Mouse (Mus musculus) heart, postnatal 10 days (tissue): Measurements from ENCODE around the gene Poln. TPM values are rescaled to one million over a fixed set of nuclear protein-coding genes. Genes with fewer than 3 reads are reported as not detected.

Experiments
- DNase-seq, 2 experiments: peaks; one replicate each; pipeline ENCODE4 v3.0.0; 2021
- intact Hi-C: fragments of 180-260 bp; cut with DNase I; formaldehyde crosslinking; loops from one replicate; pipeline ENCODE4 v1.15.1; 2025
- total RNA-seq, 2 experiments: library from RNA; stranded (reverse); gene quantifications; 2 replicates each; pipeline ENCODE4 v1.2.3; 2021

Poln gene
- total RNA-seq, 2 experiments from 2014 or later = 2.1 to 5.4 TPM

GRCm38 (mm10) chr5:34187601-34188316, 18.5 kb upstream of the Poln start, which contains the start of gene Mxd4:
TSS of gene Mxd4 (minus strand) at chr5:34187720.
- DNase-seq = peak; percentile 99 to 100
- intact Hi-C loops = no loop called here

DNA sequence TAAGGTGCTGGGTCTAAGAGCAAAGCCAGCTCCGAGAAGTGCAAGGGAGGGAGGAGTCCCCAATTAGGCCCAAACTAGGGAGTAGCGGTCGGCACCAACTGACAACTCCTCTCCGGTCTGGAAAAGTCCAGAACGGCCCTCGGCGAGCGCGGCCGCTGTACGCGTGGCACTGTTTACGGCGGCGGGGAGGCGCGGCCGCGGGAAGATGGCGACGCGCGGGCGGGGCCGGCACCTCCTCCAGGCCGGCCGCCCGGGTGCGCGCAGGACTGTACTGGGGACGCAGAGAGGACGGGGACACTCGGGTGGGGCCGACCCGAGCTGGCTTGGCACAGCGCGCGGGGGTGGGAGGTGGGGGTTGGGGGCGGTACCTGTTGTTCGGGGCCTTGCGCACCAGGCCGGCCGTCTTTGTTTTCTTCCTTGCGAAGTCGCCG, 17.7 kb upstream of the Poln start:
- intact Hi-C loops = no loop called here
- peak; percentile 68 to 73 for DNase-seq

GRCm38 (mm10) chr5:34186391-34186790, 17.1 kb upstream of the Poln start:
- intact Hi-C loops = no loop called here
- no peak for DNase-seq

DNA sequence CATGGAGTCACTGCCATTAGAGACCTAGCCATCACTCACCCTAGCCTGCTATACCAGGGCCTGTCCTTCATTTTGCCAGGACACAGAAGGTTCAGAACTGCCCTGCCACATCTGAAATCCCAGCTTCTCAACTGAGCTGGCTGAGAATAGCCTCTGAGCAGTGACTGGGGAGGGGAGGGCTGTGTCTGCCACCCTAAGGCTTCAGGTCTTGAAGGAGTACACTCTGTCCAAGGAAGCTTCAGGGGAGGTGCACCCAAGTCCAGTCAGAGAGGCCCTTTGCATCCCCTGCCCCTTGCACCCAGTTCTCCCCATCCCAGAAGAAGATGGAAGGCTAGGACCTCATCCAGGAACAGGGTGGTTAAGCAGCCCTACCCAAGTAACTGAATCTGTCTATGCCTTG, 16.5 kb upstream of the Poln start:
- DNase-seq = no peak

DNA sequence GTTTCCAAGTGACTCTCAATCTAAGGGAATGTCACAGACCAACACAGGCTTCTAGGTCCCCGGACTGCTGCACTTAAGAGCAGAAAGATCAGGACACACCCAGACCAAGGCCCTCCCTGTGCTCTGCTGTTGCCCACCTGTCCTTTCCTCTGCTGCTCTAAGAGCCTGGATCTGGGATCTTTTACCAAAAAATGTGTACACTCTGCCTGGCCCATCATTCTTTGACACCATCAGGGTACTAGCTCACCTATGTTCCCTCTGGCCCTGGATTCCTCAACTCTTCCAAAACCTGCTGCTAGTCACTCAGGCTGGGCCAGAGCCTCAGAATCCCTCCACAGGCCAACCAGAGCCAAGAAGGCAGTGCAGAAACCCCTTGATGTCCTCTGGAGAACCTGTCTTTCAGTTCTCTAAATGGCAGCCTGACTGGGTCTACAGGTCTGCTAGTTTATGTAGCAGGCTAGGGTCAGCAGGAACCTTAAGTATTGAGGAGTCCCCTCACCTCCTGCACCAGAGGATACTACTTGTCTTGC, 15.9 kb upstream of the Poln start:
- intact Hi-C loops = no loop called here
- DNase-seq = no peak

More for the DNA sequence above, 16.5 kb upstream of the Poln start:
- intact Hi-C loops = no loop called here

DNA sequence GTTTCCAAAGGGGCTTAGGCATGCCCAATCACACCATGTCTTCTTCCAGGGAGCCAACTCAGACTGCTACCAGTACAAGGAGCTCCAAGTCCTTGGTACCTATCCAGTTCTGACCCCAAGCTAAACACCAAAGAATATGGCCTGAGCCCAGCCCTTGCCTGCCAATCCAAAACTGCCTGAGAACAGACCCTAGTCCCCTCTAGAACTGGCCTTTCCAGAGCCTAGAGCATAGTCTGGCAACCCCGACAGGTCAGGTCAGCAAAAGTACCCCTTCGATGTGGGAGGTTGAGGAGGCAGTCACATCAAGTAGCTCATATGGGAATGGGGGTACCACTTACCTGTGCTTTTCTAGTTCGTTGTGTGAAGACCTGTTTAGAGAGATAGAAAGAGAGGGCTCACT, 14.7 kb upstream of the Poln start:
- DNase-seq = no peak
- intact Hi-C loops = no loop called here

DNA sequence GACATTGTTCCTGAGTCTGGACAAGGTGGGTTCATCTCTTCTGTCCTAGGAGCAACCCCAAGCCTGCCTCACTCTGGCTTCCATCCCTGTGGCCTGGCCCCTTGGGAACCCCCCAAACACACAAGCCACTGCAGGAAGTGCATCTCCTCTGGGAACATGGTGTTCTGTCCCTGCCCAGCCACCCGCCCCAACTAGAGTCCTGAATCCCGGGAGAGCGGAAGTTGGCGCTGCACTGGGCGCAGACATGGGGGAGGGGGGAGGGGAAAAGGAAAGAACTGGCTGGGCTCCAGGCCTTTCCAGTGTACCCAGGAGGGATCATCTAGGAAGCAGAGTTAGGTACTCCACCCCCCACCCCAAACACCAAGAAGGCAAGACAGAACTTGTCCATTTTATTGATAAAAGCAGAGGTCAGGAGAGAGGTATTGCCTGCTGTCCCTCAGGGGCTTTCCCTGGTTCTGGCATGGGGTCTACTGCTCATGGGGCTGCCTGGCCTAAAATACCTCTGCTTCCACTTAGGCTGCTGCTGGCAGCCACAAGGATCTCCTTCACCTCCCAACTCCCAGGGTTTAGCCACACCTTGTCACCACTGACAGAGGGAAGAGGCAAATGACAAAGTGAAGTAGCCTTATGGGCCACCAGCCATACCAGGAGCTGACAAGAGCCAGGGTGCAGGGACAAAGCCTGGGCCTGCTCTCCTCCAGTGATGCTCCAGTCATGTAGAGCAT, 14.1 kb upstream of the Poln start:
- peak; percentile 68 to 71 for DNase-seq
- intact Hi-C loops = no loop called here

DNA sequence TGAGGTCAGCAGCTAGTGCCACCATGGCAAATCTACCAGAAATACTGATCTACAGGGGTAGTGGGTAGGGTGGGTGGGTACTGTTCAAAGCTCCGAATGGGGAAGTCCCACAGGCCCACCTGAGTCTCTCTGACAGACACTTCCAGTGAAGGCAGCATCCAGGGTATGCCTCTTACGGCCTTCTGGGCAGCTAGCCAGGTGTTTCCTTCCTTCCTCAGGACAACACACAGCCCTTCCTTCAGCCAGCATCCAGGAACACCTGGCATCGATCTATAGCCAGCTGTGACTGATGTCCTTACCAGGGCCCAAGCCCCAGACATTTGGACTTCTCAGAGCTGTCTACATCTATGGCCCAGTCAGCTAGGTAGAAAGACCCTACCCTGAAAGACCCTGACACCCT, 13.2 kb upstream of the Poln start:
- intact Hi-C loops = loop anchor here (1.0 kb wide), 1 partner anchor 11 kb away; no protein-coding TSS in a partner anchor
- no peak for DNase-seq

GRCm38 (mm10) chr5:34177821-34178220, 8.6 kb upstream of the Poln start:
- intact Hi-C loops = no loop called here
- DNase-seq = peak in 1 of 2 experiments; percentile 1

- peak in 1 of 2 experiments; percentile 15 for DNase-seq
- intact Hi-C loops = no loop called here
Measured at GRCm38 (mm10) chr5:34177091-34177490, 7.8 kb upstream of the Poln start.

- no peak for DNase-seq
- intact Hi-C loops = no loop called here
Measured at GRCm38 (mm10) chr5:34176691-34177090, 7.4 kb upstream of the Poln start.

- intact Hi-C loops = no loop called here
- DNase-seq = no peak
Measured at GRCm38 (mm10) chr5:34175403-34175694, 6.1 kb upstream of the Poln start.

DNA sequence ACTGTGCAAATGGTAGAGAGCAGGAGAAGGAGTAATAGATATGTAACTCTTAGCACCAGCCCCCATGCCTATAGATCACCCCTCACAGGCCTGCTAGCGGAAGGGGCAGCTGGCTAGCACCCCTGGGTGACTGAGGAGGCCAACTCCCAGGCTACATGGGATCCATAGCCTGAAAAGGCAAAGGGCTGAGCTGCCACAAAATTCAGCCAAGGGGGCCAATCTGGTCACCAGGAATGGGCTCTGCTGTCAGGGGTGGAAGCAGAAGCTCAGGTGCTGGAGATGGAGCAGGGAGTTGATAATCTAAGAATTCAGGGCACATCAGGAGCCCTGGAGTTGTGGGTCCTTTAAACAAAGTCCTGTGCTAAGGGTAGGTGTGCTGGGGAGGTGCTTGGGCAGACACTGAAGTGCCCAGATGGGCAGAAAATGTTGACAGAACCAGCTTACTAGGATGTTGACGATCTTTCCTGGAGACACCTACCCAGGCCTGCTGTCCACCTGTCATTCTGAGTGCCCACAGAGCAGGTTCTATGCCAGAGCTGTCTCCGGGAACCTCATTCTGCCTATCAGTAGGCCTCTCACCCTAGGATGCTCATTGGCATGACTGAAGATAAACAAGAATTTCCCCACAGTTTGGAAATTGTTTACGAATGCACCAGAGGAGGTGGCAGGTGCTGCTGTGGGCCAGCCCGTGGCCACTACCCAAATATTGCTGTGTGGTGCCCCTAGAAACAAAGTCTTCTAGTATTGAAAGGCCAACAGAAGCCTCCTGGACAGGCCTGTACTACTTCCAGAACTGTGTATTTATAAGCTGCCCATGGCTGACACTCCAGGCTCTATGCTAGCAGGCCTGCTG, 5.5 kb upstream of the Poln start:
- DNase-seq = no peak
- intact Hi-C loops = no loop called here

GRCm38 (mm10) chr5:34174021-34174420, 4.8 kb upstream of the Poln start:
- intact Hi-C loops = no loop called here
- DNase-seq = no peak

GRCm38 (mm10) chr5:34170726-34171125, 1.5 kb upstream of the Poln start:
- intact Hi-C loops = loop anchor here (1.0 kb wide), 1 partner anchor 12 kb away; no protein-coding TSS in a partner anchor
- peak in 1 of 2 experiments; percentile 47 for DNase-seq

GRCm38 (mm10) chr5:34169954-34170353, 706 bp upstream of the Poln start:
- intact Hi-C loops = no loop called here
- DNase-seq = no peak

DNA sequence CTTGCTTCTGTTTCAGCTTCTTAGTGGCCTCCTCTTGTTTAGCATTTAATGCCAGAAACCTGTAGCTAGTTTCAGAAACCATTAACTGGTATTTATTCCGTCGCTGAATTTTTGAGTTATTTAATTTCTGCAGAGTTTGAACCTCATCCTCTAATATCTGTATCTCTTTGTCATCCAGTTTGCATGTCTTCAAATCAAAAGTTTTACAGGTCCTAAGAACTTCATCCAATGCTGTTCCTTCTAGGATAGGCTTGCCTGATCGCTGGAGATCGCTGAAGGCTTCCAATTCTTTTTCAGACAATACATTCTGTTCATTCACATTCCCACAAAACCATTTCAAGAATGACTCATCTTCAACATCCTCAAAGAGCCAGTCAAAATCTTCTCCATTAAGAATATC, 1.4 kb downstream of the Poln start:
- intact Hi-C loops = no loop called here
- no peak for DNase-seq

DNA sequence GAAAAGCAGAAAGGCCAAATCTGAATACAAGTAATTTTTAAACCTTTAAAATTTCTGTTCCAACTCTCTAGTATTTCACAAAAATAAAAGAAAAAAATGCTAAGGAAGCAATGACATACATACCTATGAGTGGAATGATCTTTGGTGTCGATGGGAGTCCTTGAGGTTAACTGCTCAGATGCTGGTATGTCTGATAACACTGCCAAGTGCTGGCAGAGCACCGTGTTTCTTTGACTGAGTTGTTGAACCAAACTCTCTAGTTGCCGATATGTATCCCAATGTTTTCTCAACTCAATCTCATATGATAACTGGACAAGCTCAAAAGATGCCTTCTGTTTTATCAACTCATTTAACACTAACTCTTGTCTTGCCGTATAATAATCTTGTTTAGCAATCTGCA, 3.5 kb downstream of the Poln start:
- DNase-seq = no peak
- intact Hi-C loops = no loop called here

- DNase-seq = no peak
- intact Hi-C loops = no loop called here
Measured at GRCm38 (mm10) chr5:34148476-34148875, 20.8 kb downstream of the Poln start.

- intact Hi-C loops = no loop called here
Measured at GRCm38 (mm10) chr5:34147554-34147953, 21.7 kb downstream of the Poln start.

DNA sequence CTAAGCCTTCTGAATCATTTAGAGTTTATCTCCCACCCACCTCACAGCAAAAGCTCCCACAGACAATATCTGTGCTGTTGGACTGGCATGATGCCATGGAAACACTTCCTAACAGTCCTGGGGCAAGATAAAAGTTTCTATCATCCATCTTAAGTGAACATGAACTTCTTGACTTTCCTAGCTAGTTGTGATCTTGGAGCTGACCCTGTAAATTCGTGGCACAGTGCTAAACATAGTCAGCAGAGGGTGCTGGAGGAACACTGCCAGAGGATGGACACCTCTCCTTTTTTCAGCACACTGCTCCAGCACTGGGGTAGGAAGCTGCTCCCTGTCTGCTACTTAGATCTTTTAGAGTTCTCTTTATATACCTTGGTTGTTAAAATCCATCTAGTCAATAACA, 29.5 kb downstream of the Poln start:
- intact Hi-C loops = loop anchor here (2.0 to 5.0 kb wide), 2 partner anchors 51 to 113 kb away; no protein-coding TSS in a partner anchor
- DNase-seq = peak; percentile 70 to 73

More at GRCm38 (mm10) chr5:34147554-34147953, 21.7 kb downstream of the Poln start:
- no peak for DNase-seq
